Mouse (Mus musculus): Measurements from ENCODE around the gene Ciart. TPM values are rescaled to one million over a fixed set of nuclear protein-coding genes. Genes with fewer than 3 reads are reported as not detected.
A peak's percentile ranks its signal among the peaks of the same experiment; 100 is the strongest.
"Not testable (repeated sequence)": the region's sequence is repeated elsewhere in the genome, so short reads cannot be mapped to it uniquely, and the experiment has no call there.

Ciart gene
- polyA plus RNA-seq, 1 experiment from 2014 or later, result 4.3 TPM

DNA sequence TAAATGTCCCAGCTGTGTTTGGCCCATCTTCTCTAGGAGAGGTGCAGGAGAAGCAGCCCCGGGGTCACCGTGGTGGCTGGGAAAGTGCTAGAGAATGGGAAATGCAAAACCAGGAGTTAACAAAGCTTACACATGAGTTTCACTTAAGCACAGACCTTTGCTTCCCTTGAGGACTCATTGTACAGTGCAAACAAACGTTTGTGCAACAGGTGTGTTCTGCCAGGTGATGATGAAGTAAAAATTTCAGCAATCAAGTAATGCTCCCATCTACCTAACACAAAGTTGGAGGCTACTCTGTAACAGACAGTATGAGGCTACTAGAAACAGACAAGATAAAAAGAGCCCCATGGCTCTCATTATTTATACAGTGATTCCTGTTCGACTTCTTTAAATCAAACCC, 3.0 kb downstream of the Ciart start:
- Histone ChIP-seq H3K9ac (no peak overlapping the region), H3K27me3 (0 out of 2 replicates have a peak, but pooled peaks cover under 1% of the 10 kb centered on the region), H3K4me1 (replicated peaks) (peaks cover 16% of the 10 kb centered on the region), H3K36me3 (no peaks in the 10 kb centered on the region), H3K4me2 (no peak overlapping the region), H3K27ac (no peak overlapping the region), H3K4me3 (no peak overlapping the region), H3K9me3 (no peaks in the 10 kb centered on the region)
- no peak for ATAC-seq (ENCODE audit: low FRiP score)
- WGBS, result 93% methylated on average over 4 of the region's 4 CpGs

GRCm38 (mm10) chr3:95872048-95872447, 10.0 kb downstream of the Ciart start:
- 82% methylated on average over 7 of the region's 7 CpGs for WGBS
- H3K4me3 ChIP-seq, result peak overlapping the region; percentile 72
- peaks cover 25% of the 10 kb centered on the region for H3K4me1 ChIP-seq (replicated peaks)
- H3K27me3 ChIP-seq, result no peaks in the 10 kb centered on the region
- ATAC-seq (ENCODE audit: low FRiP score), result no peak
- H3K4me2 ChIP-seq, result peak overlapping the region; percentile 82
- peaks cover 27% of the 10 kb centered on the region for H3K36me3 ChIP-seq
- H3K9ac ChIP-seq, result peak overlapping the region; percentile 86
- no peak overlapping the region for H3K27ac ChIP-seq
- H3K9me3 ChIP-seq, result no peaks in the 10 kb centered on the region

DNA sequence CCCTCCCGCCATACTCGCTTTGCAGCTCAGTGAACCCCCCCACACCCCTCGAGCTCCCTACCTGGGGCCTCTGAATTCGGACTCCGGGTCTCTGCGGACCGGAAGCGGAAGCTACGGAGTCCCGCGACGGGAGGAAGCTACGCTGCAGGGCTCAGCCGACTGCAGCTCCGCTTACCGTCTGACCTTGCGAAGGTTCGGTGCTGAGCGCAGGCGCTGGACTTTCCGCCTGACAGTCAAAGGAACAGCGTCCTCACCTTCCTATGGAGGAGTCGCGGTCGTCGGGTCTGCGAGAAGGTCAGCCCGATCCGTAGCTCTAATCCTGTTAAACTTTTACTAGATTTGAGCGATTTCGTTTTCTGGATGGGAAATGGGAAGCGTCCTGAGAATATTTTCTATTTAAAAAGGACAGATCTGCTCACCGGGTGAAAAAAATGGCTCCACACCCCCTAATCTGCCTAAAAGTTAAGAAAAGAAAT, 10.6 kb downstream of the Ciart start, which contains the start of gene Mrps21:
Gene Mrps21 (minus strand): TSS at position 128 of the 476 bp plus-strand sequence.
- WGBS, result under 1% methylated on average over 33 of the region's 33 CpGs
- Histone ChIP-seq H3K9me3 (no peaks in the 10 kb centered on the region), H3K4me3 (peak within 1 kb of the TSS; percentile 72), H3K9ac (peak within 1 kb of the TSS; percentile 86), H3K36me3 (peaks cover 31% of the 10 kb centered on the region), H3K4me1 (replicated peaks) (peaks cover 25% of the 10 kb centered on the region), H3K4me2 (peak within 1 kb of the TSS; percentile 82), H3K27ac (peak within 1 kb of the TSS; percentile 85), H3K27me3 (no peaks in the 10 kb centered on the region)
- ATAC-seq (ENCODE audit: low FRiP score), result peak; percentile 92

DNA sequence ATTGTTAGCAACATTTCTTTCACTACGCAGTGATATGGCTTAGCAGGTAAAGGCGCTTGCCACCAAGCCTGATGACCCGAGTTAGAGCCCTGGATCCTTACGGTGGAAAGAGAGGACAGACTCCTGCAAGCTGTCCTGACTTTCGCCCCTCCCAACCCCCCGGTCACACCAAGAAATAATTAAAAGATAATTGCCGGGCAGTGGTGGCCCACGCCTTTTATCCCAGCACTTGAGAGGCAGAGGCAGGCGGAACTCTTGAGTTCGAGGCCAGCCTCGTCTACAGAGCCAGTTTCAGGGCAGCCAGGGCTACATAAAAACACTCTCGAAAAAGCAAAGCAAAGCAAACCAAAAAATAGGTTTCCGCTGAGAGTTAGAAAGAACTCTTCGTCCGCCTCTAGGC, 11.1 kb downstream of the Ciart start:
- H3K4me2 ChIP-seq, result peak overlapping the region; percentile 82
- peak overlapping the region; percentile 86 for H3K9ac ChIP-seq
- H3K27ac ChIP-seq, result peak overlapping the region; percentile 85
- H3K36me3 ChIP-seq, result peaks cover 31% of the 10 kb centered on the region
- no peaks in the 10 kb centered on the region for H3K27me3 ChIP-seq
- peaks cover 25% of the 10 kb centered on the region for H3K4me1 ChIP-seq (replicated peaks)
- ATAC-seq (ENCODE audit: low FRiP score), result peak; percentile 29; the same call in 1 of the 2 replicates
- 10% methylated on average over 15 of the region's 15 CpGs for WGBS
- peak overlapping the region; percentile 72 for H3K4me3 ChIP-seq
- H3K9me3 ChIP-seq, result no peaks in the 10 kb centered on the region

GRCm38 (mm10) chr3:95867408-95867807, 14.6 kb downstream of the Ciart start:
- Histone ChIP-seq H3K27ac (no peak overlapping the region), H3K9me3 (no peaks in the 10 kb centered on the region), H3K4me1 (replicated peaks) (peaks cover 23% of the 10 kb centered on the region), H3K4me3 (no peak overlapping the region), H3K4me2 (no peak overlapping the region), H3K9ac (no peak overlapping the region), H3K27me3 (no peaks in the 10 kb centered on the region), H3K36me3 (peaks cover 55% of the 10 kb centered on the region)
- ATAC-seq (ENCODE audit: low FRiP score), result no peak
- 96% methylated on average over 2 of the region's 2 CpGs for WGBS

DNA sequence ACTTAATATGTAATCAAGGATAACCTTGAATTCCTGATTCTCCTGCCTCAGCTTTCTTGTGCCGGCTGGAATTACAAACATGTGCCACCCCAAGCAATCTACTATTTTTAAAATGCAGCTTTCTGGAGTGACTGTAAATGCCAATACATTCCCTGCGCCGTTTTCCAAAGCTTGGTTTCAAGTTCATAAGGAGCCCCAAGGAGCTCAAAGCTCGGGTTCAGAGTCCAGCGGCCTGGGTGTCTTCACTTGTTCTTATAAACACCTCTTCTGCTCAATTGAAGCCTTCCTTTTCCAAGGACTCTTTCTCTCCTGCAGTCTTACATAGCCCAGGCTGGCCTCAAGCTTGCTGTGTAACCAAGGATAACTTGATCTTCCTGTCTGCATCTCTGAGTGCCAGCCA, 16.0 kb downstream of the Ciart start:
- Histone ChIP-seq H3K27me3 (no peaks in the 10 kb centered on the region), H3K9ac (no peak overlapping the region), H3K9me3 (no peaks in the 10 kb centered on the region), H3K27ac (no peak overlapping the region), H3K36me3 (peaks cover 58% of the 10 kb centered on the region), H3K4me2 (no peak overlapping the region), H3K4me1 (replicated peaks) (peaks cover 18% of the 10 kb centered on the region), H3K4me3 (no peak overlapping the region)
- no peak for ATAC-seq (ENCODE audit: low FRiP score)
- 90% methylated on average over 5 of the region's 5 CpGs for WGBS

GRCm38 (mm10) chr3:95865571-95865970, 16.5 kb downstream of the Ciart start:
- ATAC-seq (ENCODE audit: low FRiP score), result no peak
- H3K9ac ChIP-seq, result no peak overlapping the region
- 94% methylated on average over 20 of the region's 20 CpGs for WGBS

DNA sequence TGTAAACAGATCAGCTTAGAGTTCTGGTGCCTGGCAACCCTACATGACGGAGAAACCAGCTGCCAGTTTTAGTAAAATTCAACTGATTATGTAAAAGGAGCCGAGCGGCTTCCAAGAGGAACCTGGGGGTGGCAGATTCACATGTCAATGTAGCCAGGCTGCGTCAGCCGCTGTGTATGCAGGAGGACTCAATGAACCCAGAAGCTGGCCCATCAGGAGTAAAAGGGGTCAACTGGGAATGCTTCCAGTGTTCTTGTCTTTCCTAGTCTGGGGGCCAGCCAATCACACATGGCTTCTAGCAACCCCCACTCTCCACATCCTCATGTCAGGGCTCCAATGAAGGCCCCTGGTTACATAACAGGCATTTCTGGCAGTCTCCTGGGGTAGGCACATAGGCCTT, 17.0 kb downstream of the Ciart start:
- H3K36me3 ChIP-seq, result peaks cover 56% of the 10 kb centered on the region

More at GRCm38 (mm10) chr3:95865571-95865970, 16.5 kb downstream of the Ciart start:
- no peak overlapping the region for H3K27ac ChIP-seq
- H3K27me3 ChIP-seq, result no peaks in the 10 kb centered on the region
- H3K4me3 ChIP-seq, result no peak overlapping the region
- H3K9me3 ChIP-seq, result no peaks in the 10 kb centered on the region
- no peak overlapping the region for H3K4me2 ChIP-seq
- peaks cover 58% of the 10 kb centered on the region for H3K36me3 ChIP-seq
- H3K4me1 ChIP-seq (replicated peaks), result peaks cover 13% of the 10 kb centered on the region

GRCm38 (mm10) chr3:95863578-95863977, 18.5 kb downstream of the Ciart start:
- Histone ChIP-seq H3K4me2 (no peak overlapping the region), H3K36me3 (peaks cover 44% of the 10 kb centered on the region), H3K4me3 (no peak overlapping the region), H3K4me1 (replicated peaks) (no peaks in the 10 kb centered on the region), H3K9me3 (no peaks in the 10 kb centered on the region), H3K9ac (no peak overlapping the region), H3K27ac (no peak overlapping the region), H3K27me3 (no peaks in the 10 kb centered on the region)
- ATAC-seq (ENCODE audit: low FRiP score), result no peak
- WGBS, result 77% methylated on average over 7 of the region's 7 CpGs

More for the DNA sequence above, 17.0 kb downstream of the Ciart start:
- 93% methylated on average over 5 of the region's 5 CpGs for WGBS
- no peak overlapping the region for H3K9ac ChIP-seq
- no peaks in the 10 kb centered on the region for H3K9me3 ChIP-seq
- no peak overlapping the region for H3K4me3 ChIP-seq
- H3K27ac ChIP-seq, result no peak overlapping the region
- no peak for ATAC-seq (ENCODE audit: low FRiP score)
- no peak overlapping the region for H3K4me2 ChIP-seq
- peaks cover 8% of the 10 kb centered on the region; the same call in 1 of the 2 replicates for H3K4me1 ChIP-seq (replicated peaks)
- no peaks in the 10 kb centered on the region for H3K27me3 ChIP-seq

- Histone ChIP-seq H3K4me2 (no peak overlapping the region), H3K36me3 (peaks cover 29% of the 10 kb centered on the region), H3K4me1 (replicated peaks) (no peaks in the 10 kb centered on the region), H3K27ac (no peak overlapping the region), H3K27me3 (no peaks in the 10 kb centered on the region), H3K4me3 (no peak overlapping the region), H3K9ac (no peak overlapping the region), H3K9me3 (no peaks in the 10 kb centered on the region)
- peak; percentile 36; the same call in 1 of the 2 replicates for ATAC-seq (ENCODE audit: low FRiP score)
- 49% methylated on average over 2 of the region's 2 CpGs for WGBS
Observed at GRCm38 (mm10) chr3:95861796-95862195, 20.3 kb downstream of the Ciart start.

GRCm38 (mm10) chr3:95861216-95861615, 20.8 kb downstream of the Ciart start:
- Histone ChIP-seq H3K36me3 (peaks cover 27% of the 10 kb centered on the region), H3K4me2 (no peak overlapping the region), H3K4me1 (replicated peaks) (peaks cover under 1% of the 10 kb centered on the region; the same call in 1 of the 2 replicates), H3K9me3 (no peaks in the 10 kb centered on the region), H3K27me3 (no peaks in the 10 kb centered on the region), H3K4me3 (no peak overlapping the region), H3K9ac (no peak overlapping the region), H3K27ac (no peak overlapping the region)
- 79% methylated on average over 10 of the region's 10 CpGs for WGBS
- ATAC-seq (ENCODE audit: low FRiP score), result no peak

DNA sequence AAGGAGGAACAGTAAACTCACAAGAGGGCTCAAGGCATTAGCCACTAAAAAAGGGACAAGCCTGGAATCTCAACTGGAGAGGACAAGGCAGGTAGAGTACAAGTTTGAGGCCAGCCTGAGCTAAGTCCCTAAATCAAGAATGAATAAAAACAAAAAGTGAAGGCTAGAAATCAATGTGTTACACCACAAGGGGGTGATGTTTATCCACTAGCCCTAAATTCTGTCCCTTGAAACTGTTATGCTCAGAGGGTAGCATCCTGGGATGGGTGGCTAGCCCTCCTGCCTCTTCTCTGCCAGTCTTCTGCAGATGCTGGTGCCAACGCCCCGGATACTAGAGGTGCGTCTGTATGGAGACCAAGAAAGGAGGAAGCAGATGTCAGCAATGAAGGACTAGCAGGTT, 21.7 kb downstream of the Ciart start:
- Histone ChIP-seq H3K4me3 (no peak overlapping the region), H3K27me3 (no peaks in the 10 kb centered on the region), H3K4me1 (replicated peaks) (peaks cover 3% of the 10 kb centered on the region; the same call in 1 of the 2 replicates), H3K36me3 (peaks cover 23% of the 10 kb centered on the region), H3K27ac (no peak overlapping the region), H3K9me3 (no peaks in the 10 kb centered on the region), H3K4me2 (no peak overlapping the region), H3K9ac (no peak overlapping the region)
- no peak for ATAC-seq (ENCODE audit: low FRiP score)
- 86% methylated on average over 3 of the region's 3 CpGs for WGBS

DNA sequence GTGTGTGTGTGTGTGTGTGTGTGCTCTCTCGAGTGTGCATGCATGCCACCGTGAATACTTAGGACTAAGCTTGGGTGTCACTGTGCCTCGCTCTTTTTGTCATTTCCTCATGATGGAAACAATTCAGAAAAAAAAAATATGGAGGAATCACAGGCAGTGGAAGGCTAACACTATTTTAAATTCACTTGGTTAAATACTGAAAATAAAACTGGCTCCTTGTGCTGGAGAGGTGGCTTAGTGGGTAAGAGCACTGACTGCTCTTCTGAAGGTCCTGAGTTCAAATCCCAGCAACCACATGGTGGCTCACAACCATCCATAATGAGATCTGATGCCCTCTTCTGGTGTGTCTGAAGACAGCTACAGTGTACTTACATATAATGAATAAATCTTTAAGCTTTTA, 23.8 kb downstream of the Ciart start:
- H3K4me2 ChIP-seq; H3K27ac ChIP-seq; H3K4me3 ChIP-seq; H3K9me3 ChIP-seq; H3K9ac ChIP-seq; ATAC-seq (ENCODE audit: low FRiP score); H3K27me3 ChIP-seq: not testable (repeated sequence)
- 87% methylated on average over 3 of the region's 3 CpGs for WGBS
- Histone ChIP-seq H3K4me1 (replicated peaks) (peaks cover 12% of the 10 kb centered on the region), H3K36me3 (peaks cover 10% of the 10 kb centered on the region)
